Mouse (Mus musculus): Measurements from ENCODE around the gene Scgn. TPM values are rescaled to one million over a fixed set of nuclear protein-coding genes. Genes with fewer than 3 reads are reported as not detected.

The Scgn gene
- polyA plus RNA-seq, 1 experiment from 2014 or later = 0.21 TPM

Small RNA genes within 50 kb of the gene (microRNA-seq; reads per million reads assigned to microRNA genes)
- gene Gm44344 = not detected

Other genes with a start within 250 kb of the Scgn start
- gene Hist1h3c, start 245.6 kb downstream of the Scgn start, polyA plus RNA-seq (2016; fragmentation: Nextera tagmentation; extraction: Ambion mirVana) = 7.3 and 9.5 TPM in 2 replicates
- gene Hist1h2bb, start 244.5 kb downstream of the Scgn start, polyA plus RNA-seq (2016; fragmentation: Nextera tagmentation; extraction: Ambion mirVana) = 2.3 and 2.4 TPM in 2 replicates
- gene Hist1h2ab, start 240.1 kb downstream of the Scgn start, polyA plus RNA-seq (2016; fragmentation: Nextera tagmentation; extraction: Ambion mirVana) = 44.4 and 45.3 TPM in 2 replicates
- 8.1 and 11.3 TPM in 2 replicates for gene Hist1h3b, start 238.9 kb downstream of the Scgn start, polyA plus RNA-seq (2016; fragmentation: Nextera tagmentation; extraction: Ambion mirVana)
- 4.9 and 6.9 TPM in 2 replicates for gene Hist1h4b, start 234.2 kb downstream of the Scgn start, polyA plus RNA-seq (2016; fragmentation: Nextera tagmentation; extraction: Ambion mirVana)
- 0.42 TPM in 1 of 2 replicates, not detected in the other for gene Hist1h4a, start 230.0 kb downstream of the Scgn start, polyA plus RNA-seq (2016; fragmentation: Nextera tagmentation; extraction: Ambion mirVana)
- gene Hist1h3a, start 228.8 kb downstream of the Scgn start, polyA plus RNA-seq (2016; fragmentation: Nextera tagmentation; extraction: Ambion mirVana) = 3.6 and 3.9 TPM in 2 replicates
- 1.7 and 2.7 TPM in 2 replicates for gene Hist1h1a, start 227.5 kb downstream of the Scgn start, polyA plus RNA-seq (2016; fragmentation: Nextera tagmentation; extraction: Ambion mirVana)
- gene Trim38, start 221.3 kb downstream of the Scgn start, polyA plus RNA-seq (2016; fragmentation: Nextera tagmentation; extraction: Ambion mirVana) = 0.20 TPM in 1 of 2 replicates, not detected in the other
- not detected in 2 replicates for gene Slc17a2, start 184.2 kb downstream of the Scgn start, polyA plus RNA-seq (2016; fragmentation: Nextera tagmentation; extraction: Ambion mirVana)
- gene Slc17a3, start 151.8 kb downstream of the Scgn start, polyA plus RNA-seq (2016; fragmentation: Nextera tagmentation; extraction: Ambion mirVana) = not detected in 2 replicates
- gene Slc17a1, start 123.5 kb downstream of the Scgn start, polyA plus RNA-seq (2016; fragmentation: Nextera tagmentation; extraction: Ambion mirVana) = not detected in 2 replicates
- not detected in 2 replicates for gene Slc17a4, start 76.2 kb downstream of the Scgn start, polyA plus RNA-seq (2016; fragmentation: Nextera tagmentation; extraction: Ambion mirVana)
- gene Hist1h2ba, start 57.1 kb downstream of the Scgn start, polyA plus RNA-seq (2016; fragmentation: Nextera tagmentation; extraction: Ambion mirVana) = not detected in 2 replicates
- not detected in 2 replicates for gene Hist1h2aa, start 56.8 kb downstream of the Scgn start, polyA plus RNA-seq (2016; fragmentation: Nextera tagmentation; extraction: Ambion mirVana)